ENCODE assay signal across 12 mouse cellular contexts in genomic region chr10:43518368-43518767, GRCm38 (mm10). TPM values are rescaled to one million over a fixed set of nuclear protein-coding genes. Genes with fewer than 3 reads are reported as not detected.
DNase-seq lines count a peak whose midpoint lies in the region; ATAC-seq and TF ChIP-seq lines count a peak whose summit lies in the region.
"Had no signal": no experiment of that assay in that cellular context is flagged by ENCODE, and none has a peak within 500 bp of the region (broad histone marks: within the 10 kb centered on the region; RNA-seq: fewer than 3 reads in every experiment).

No protein-coding gene starts in this region.

- WGBS in intestine, embryonic 14.5 days, result 74% methylated on average over 11 of the region's 13 CpGs

- H3K4me2 ChIP-seq in intestine, embryonic 14.5 days (ENCODE audit: low read length), result no peak overlapping the region
- H3K4me2 ChIP-seq: heart, embryonic 13.5 days had no signal

- intact Hi-C loops in gastrocnemius, adult 2 months (cut with DNase I), result no loop called here

- no peaks in the 10 kb centered on the region for H3K4me1 ChIP-seq in intestine, embryonic 14.5 days (replicated peaks; ENCODE audit: control insufficient read depth, insufficient read depth, low read length)

- H3K36me3 ChIP-seq in intestine, embryonic 14.5 days (ENCODE audit: control insufficient read depth, insufficient read depth, low read length), result peaks cover 13% of the 10 kb centered on the region

- DNase-seq in gastrocnemius, adult 2 months, result peak; percentile 57
- no peak for DNase-seq in gastrocnemius, adult 8-10 months (ENCODE audit: low spot score in 2 of 2)
- no peak for DNase-seq in intestine, embryonic 14.5 days (ENCODE audit: low spot score)
- DNase-seq in kidney, postnatal 4 days, result peak; percentile 36 to 53
- peak; percentile 59 for DNase-seq in lung, postnatal 36 days
- DNase-seq in layer of hippocampus, postnatal 10 days (ENCODE audit: low spot score in 2 of 2), result no peak
- no peak for DNase-seq in cerebellum, postnatal 10 days
- no peak for DNase-seq in right cerebral cortex, postnatal 36 days (ENCODE audit: low spot score in 2 of 2)
- DNase-seq: B cell, adult 2 months; cerebellum, postnatal 36 days had no signal

- H3K27me3 ChIP-seq in intestine, embryonic 14.5 days (replicated peaks; ENCODE audit: control insufficient read depth, insufficient read depth, low read length), result no peaks in the 10 kb centered on the region
- H3K27me3 ChIP-seq: heart, embryonic 13.5 days had no signal

- 0 out of 2 replicates have a peak, but pooled peaks have one; percentile 38 for ATAC-seq in intestine, embryonic 14.5 days (replicated peaks; ENCODE audit: low FRiP score, low TSS enrichment, low read depth)

- H3K27ac ChIP-seq in gastrocnemius, adult 2 months, result peak overlapping the region; percentile 57; the same call in 1 of the 2 replicates
- H3K27ac ChIP-seq in intestine, embryonic 14.5 days (ENCODE audit: low read depth), result no peak overlapping the region
- H3K27ac ChIP-seq: heart, embryonic 13.5 days; liver, embryonic 14.5 days had no signal

- no peak overlapping the region for H3K9ac ChIP-seq in intestine, embryonic 14.5 days (ENCODE audit: low read length)
- H3K9ac ChIP-seq: heart, embryonic 13.5 days; liver, embryonic 14.5 days had no signal

- H3K9me3 ChIP-seq in intestine, embryonic 14.5 days (ENCODE audit: control insufficient read depth, low read length), result no peaks in the 10 kb centered on the region
- H3K9me3 ChIP-seq: heart, embryonic 13.5 days had no signal

- no peak for TF ChIP-seq CTCF in gastrocnemius, adult 2 months (IDR thresholded peaks at IDR 0.05)

- H3K4me3 ChIP-seq in gastrocnemius, adult 2 months, result peak overlapping the region; percentile 35
- H3K4me3 ChIP-seq in intestine, embryonic 14.5 days (ENCODE audit: low read depth, low read length), result no peak overlapping the region
- H3K4me3 ChIP-seq: heart, embryonic 13.5 days had no signal

RNA-seq across cellular contexts. Expression of gene Gm9803, which starts 5.5 kb away (rescaled TPM):
- total RNA-seq in gastrocnemius, adult 2 months (2021), result 10 to 100 TPM; 15.5 to 18.9 TPM
- total RNA-seq in gastrocnemius, adult 8-10 months (2022), result 10 to 100 TPM in 1 of 4 experiments, 1 to 10 TPM in 1, not detected in 2; 9.8 to 13.6 TPM
- 7.8 and 19.0 TPM in 2 replicates for polyA plus RNA-seq in intestine, embryonic 14.5 days (2014; fragmentation: Nextera tagmentation; extraction: Ambion mirVana)
- 1 to 10 TPM in 1 of 2 experiments, not detected in 1; 4.1 TPM for total RNA-seq in layer of hippocampus, postnatal 10 days (2021)

RNA-seq across cellular contexts. Expression of gene 1700021F05Rik, which starts 22.4 kb away (rescaled TPM):
- 100 to 1,000 TPM in 1 of 2 experiments, 10 to 100 TPM in 1; 83.3 to 126 TPM for total RNA-seq in gastrocnemius, adult 2 months (2021)
- 10 to 100 TPM; 79.7 to 88.8 (median 82.2) TPM for total RNA-seq in gastrocnemius, adult 8-10 months (2022)
- 61.4 and 65.9 TPM in 2 replicates for polyA plus RNA-seq in intestine, embryonic 14.5 days (2014; fragmentation: Nextera tagmentation; extraction: Ambion mirVana)
- 10 to 100 TPM; 49.2 to 52.0 TPM for total RNA-seq in layer of hippocampus, postnatal 10 days (2021)

RNA-seq across cellular contexts. Expression of gene Bend3, which starts 39.7 kb away (rescaled TPM):
- total RNA-seq in gastrocnemius, adult 2 months (2021), result 1 to 10 TPM; 4.4 to 4.9 TPM
- total RNA-seq in gastrocnemius, adult 8-10 months (2022), result 1 to 10 TPM; 4.2 to 5.6 (median 4.9) TPM
- 4.2 and 5.3 TPM in 2 replicates for polyA plus RNA-seq in intestine, embryonic 14.5 days (2014; fragmentation: Nextera tagmentation; extraction: Ambion mirVana)
- 1 to 10 TPM; 5.8 to 8.9 TPM for total RNA-seq in layer of hippocampus, postnatal 10 days (2021)

RNA-seq across cellular contexts. Expression of gene Cd24a, which starts 59.7 kb away (rescaled TPM):
- 100 to 1,000 TPM; 120 to 170 TPM for total RNA-seq in gastrocnemius, adult 2 months (2021)
- 100 to 1,000 TPM; 187 to 252 (median 190) TPM for total RNA-seq in gastrocnemius, adult 8-10 months (2022)
- polyA plus RNA-seq in intestine, embryonic 14.5 days (2014; fragmentation: Nextera tagmentation; extraction: Ambion mirVana), result 254 and 287 TPM in 2 replicates
- 100 to 1,000 TPM; 112 to 116 TPM for total RNA-seq in layer of hippocampus, postnatal 10 days (2021)

Comparison
In these comparisons a context has a peak if more than half of its experiments do, and no peak if none do; other contexts are left out.
1. DNase-seq: peak in gastrocnemius, adult 2 months (single experiment), kidney, postnatal 4 days (2 of 2) and lung, postnatal 36 days (single experiment); none in gastrocnemius, adult 8-10 months (0 of 2), intestine, embryonic 14.5 days (single experiment), layer of hippocampus, postnatal 10 days (0 of 2), cerebellum, postnatal 10 days (0 of 2) and right cerebral cortex, postnatal 36 days (0 of 2).